Mouse (Mus musculus): ENCODE measurements at regions not wholly inside any gene's neighbourhood (a gene's known extent, or its start where the extent isn't known, plus 50 kb on each side); places are given as distances from the start of the nearest gene placed in this dataset.
"Not testable (repeated sequence)": the region's sequence is repeated elsewhere in the genome, so short reads cannot be mapped to it uniquely, and the experiment has no call there.

DNA sequence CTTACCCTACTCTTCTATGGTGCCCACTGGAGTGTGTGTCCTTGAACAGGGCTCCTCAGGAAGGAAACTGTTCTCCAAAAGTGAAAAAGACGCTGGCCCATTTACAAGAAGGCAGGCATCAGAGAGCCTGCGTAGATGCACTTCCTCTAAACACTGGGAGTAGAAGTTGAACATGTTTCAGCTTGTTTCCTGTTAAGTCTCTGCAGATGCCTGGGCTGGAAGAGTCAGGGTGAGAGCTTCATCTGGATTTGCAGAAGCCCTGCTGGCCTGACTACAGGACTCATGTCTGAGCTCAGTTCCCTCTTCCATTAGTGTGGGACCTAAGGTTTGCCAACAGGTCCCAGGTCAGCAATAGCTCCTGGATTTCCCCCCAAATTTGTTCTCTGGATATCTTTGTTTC is 54.7 kb upstream of the Nlrp1b start:
- no peak for DNase-seq

DNA sequence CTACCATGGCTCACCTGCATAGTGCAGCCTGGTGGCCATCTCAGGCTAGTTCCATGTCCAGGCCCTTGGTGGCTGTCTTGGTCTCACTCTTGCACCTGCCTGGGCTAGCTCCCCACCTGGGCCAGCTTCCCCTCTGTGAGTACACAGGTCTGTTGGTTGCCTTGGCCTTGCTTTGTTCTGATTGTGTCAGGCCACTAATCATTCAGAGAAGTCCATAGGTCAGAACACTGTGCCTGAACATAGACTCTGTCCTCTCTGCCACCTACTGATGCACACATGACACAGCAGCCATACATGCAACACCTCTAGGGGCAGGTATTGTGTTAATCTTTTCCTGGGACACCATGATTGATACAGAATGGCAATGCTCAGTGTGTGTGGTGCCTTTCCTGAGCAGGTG is 57.7 kb upstream of the Nlrp1b start:
- DNase-seq, result not testable (repeated sequence)

DNA sequence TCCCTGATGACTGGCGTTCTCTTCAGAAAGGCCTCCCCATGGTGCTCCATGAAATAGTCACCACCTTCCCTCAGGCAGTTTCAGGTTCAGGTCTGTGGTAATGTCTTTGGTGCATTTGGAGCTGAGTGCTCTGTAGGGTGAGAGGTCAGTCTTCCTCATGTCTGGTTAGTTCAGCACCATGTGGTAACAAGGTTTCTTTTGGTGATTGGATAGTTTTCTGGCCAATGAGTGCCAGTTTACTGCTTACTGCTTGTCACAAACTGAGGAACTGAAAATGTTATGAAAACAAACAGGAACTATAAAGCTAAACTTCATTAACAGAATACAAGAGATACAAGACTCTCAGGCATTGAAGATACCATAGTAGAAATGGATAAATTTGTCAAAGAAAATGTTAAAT is 59.0 kb upstream of the Nlrp1b start:
- DNase-seq, result no peak

DNA sequence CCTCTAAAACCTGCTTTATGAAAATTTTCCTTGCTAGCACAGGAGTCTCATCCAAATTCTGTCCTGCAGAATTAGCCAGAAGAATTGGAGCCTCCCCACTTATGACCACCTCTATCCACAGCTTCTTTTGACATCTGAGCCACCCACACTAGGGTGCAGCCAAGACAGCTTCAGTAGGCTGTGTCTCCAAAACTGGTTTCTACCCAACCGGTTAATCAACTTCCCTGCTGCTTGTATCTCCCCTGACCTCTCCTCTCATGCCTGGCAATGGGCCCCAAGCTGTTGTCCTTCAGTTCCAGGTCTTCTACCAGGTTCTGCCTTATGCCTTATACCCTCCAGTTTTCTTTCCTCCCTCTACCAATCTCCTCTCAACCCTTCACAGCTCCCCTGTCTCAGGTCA is 68.9 kb upstream of the Nlrp1b start:
- no peak for DNase-seq

DNA sequence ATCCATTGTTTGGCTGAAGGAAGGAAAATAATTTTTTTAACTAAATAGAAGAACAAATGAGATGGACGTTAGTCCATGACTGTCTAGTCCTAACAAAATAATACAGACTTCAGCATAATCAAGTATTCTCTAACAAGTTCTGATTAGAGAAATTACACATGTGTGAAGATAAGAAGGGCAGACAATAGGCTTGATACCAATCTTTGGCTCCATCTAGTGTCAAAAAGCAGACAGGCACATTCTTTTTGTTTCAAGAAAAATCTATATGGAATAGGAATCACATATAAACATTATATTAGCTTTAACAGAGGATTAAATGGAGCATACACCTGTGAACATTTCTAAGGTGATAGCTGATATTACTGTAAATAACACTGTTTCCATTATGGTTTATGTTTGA is 92.9 kb upstream of the Nlrp1b start:
- no peak for DNase-seq

DNA sequence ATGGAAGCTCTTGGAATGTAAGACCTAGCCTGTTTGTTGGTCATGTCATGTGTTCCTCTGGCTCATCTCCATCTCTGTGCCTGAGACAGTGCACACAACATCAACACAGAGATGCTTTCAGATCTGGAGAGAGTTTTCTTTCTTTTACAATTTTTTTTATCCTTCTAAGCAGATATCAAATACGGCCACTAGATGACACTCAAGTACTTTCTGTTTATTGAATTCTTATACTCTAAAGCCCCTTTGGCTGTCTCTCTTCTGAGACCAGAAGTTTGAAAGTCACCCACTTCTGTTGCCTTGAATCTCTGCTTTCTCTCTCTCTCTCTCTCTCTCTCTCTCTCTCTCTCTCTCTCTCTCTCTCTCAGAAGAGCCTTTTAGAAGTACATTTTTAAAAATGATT is 106.9 kb upstream of the Nlrp1b start:
- no peak for DNase-seq

DNA sequence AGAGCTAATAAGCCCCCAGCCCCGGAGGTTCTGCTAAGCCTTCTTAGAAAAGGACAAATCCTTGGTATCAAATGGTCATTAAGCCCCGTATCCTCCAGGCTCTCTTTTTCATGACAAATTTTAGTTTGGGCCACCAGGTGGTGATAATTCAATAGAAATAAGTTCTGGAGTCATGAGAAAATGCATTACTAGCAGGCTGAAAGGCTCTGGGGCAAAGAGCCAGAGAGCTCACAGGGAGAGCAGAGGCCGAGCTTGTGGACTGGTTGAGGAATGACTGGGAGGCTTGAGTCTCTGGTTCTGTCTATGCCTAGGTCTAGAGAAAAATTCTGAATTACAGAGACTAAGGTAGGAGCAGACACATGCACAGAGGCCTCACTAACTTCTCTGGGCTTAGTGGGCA is 115.5 kb upstream of the Nlrp1b start:
- no peak for DNase-seq

DNA sequence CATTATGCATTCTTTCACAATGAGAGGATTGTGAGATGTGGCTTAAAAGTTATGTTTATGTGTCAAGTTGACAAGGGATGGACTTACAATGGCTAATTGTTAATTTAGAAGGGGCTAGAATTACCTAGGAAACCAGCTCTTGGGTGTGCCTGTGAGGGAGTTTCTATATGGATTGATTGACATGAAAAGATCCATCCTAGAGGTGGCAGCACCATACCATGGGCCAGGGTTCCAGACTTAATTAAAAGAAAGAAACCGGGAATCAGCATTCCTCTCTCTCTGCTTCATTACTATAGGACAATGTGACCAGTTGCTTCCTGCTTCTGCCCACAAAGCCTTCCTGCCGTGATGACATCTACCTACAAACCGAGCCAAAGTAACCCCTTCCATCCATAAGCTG is 126.6 kb upstream of the Nlrp1b start:
- DNase-seq, result no peak

DNA sequence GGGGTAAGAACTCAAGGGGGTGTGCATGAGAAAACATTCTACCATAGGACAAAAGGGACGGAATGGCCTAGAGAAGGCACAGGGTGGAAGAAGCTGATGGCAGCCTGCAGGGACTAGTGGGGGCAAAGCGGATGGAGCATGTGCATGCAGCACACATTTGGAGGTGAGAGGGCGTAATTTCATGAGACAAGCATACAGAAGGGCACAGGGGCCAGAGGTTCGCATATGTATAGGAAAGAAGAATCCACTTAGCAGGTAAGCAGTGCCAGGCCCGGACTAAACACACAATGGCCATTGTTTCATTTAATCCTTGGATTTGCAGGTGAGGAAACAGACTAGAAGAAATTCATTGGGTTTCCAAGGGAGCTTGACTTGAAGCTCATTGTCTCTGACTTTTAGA is 130.3 kb upstream of the Nlrp1b start:
- no peak for DNase-seq

DNA sequence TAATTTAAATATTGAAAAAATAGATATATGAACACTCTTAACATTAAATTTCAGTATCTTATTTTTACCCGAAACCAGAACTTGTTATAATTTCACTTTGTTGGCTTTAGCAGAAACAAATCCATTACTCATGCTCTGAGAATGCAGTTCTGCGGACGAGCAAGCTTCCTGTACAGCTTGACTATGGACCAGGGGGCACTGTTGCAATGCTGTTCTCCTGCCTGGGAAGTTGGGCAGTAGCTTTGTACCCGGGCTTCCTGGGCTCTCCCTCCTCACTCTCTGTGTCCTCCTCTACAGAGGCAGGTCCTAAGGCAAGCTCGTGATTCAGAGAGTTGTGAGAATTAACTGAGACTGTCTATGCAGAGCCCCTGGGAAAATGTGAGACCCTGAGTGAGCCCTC is 141.3 kb upstream of the Nlrp1b start:
- peak in 1 of 2 experiments; percentile 4 for DNase-seq

DNA sequence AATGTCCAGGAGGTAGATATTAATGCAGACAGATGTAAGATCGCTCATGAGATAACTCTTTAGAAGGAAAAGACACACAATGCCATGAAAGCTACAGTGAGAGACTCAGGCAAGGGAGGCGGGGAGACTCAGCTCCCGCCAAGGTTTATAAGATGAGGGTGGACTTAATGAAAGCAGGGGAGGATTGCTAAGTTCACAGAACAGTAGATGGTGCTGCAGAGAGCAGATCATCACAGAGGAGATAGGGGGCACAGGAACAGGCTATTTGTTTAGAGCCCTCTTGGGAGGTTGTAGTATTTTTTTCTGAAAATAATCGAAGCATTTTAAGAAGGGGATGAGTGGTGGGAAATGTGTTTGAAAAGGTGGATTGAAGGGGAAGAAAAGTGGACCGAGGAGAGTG is 144.6 kb upstream of the Nlrp1b start:
- no peak for DNase-seq

DNA sequence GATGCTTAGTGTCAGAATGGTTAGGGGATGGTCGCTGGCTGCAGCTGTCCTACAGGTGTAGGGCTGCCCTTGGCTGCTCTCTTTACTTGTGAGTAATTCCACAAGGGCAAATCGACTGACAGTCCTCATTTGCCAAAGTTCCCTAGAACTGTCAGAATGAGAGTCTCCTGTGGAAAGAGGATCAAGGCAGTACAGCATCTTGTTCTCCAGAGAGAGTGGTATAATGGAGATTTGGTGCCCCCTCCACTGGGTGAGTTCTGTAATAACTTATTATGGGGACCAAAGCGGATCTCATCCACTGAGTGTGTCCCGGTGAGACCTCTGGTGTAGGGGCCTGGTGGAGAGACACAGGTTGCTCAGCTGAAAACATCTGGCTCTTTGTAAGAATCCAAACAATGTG is 157.9 kb upstream of the Nlrp1b start:
- no peak for DNase-seq

DNA sequence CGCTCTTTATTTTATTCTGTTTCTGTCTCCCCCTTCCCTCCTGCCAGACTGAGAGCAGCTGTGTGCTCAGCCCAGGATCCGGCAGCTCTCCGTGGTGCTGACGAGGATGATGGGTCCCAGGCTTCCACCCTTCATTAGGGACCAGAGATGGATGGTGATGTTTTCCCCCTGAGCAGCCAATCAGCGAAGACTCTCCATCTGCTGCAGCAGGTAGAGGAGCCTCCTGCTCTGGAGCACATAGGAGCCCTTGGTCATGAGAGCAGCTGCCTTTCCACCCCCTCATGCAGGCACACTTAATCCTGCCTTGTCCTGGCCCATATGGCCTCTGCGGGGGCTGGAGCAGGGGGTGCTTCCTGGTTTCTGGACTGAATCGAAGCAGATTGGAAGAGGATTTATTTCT is 159.1 kb upstream of the Nlrp1b start:
- peak in 1 of 2 experiments; percentile 6 for DNase-seq

DNA sequence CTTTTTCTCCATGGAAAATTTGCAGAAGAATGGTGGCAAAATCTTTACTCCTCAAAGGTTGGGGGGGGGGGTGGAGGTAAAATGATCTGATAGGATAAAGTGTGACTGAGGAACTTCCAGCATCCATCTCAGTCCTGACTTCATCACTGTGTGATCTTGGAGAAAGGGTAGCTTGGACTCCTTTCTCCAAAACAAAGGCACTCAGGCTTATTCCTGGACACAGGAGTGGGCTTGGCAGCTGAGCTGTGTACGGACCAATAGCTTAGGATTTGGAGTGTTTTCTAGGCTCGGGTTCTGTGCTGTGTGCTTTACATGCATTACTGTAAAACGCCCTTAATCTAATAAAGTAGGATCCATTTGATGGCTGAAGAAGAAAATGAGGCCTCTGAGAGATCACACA is 159.6 kb upstream of the Nlrp1b start:
- no peak for DNase-seq

DNA sequence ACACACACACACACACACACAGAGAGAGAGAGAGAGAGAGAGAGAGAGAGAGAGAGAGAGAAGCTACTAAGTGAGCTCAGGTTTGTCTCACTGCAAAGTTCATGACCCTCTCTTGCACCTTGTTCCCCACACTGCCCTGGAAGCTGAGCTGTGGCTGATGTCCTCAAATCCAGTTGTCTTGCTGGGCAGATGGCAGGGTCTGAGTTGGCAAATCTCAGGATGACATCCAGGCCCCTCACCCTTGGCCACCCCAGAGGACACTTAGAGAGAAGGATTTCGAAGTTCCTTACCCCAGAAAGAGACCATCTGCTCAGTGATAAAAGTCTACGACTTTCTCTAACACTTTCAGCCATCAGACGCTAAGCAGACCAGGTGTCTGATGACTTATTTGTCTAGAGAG is 160.1 kb upstream of the Nlrp1b start:
- no peak for DNase-seq

DNA sequence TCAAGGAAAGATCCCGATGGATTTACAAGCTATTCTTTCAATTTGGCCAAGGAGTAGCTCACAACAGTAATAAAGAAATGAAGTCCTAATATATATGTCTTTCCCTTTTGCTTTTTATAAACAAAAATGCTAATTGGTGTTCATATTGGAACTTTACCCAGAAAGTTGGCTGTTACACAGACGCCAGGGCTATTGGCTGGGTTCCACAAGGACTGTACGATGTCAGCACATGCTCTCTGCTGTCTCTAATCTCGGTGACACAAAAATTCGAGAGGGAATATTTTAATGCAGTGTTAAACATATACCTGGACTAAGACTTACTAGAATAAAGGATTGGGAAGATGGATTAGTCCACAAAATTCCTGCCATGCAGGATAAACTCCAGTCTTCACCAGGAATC is 162.9 kb upstream of the Nlrp1b start:
- DNase-seq, result no peak

DNA sequence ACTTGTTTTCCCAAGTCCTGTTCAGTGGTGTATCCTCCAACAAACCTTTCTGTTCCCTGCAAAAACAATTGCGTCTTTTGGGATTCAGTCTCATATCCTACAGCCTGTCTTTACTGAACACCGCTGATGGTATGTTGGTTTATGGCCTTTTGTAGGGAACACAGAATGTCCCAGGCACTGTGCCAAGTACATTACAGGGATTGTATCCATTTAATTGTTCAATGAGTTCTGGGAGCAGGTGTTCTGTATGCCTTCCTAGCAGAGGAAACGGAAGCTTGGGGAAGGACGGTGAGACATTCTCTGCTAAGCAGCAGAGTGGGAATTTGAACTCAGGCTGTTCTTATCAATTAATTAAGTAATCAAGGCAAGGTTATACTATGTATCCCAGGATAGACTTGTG is 164.5 kb upstream of the Nlrp1b start:
- no peak for DNase-seq

DNA sequence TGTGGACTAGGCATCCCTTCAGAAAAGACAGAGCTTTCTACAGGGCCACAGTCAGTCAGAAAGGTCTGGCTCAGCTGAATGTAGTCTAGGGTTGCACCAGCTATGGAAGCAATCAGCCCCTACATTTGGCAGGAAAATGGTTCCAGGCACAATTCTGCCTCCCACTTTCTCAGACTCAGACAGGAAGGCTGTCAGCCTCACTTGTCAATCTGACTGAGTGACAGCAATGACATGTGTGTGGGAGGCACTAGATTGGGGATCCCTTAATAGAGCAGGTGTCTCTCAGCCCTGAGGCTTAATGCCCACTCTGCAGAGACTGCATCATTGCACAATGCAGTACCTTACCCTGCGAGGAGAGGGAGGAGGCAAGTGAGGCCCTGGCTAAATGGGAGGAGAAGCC is 165.1 kb upstream of the Nlrp1b start:
- no peak for DNase-seq

DNA sequence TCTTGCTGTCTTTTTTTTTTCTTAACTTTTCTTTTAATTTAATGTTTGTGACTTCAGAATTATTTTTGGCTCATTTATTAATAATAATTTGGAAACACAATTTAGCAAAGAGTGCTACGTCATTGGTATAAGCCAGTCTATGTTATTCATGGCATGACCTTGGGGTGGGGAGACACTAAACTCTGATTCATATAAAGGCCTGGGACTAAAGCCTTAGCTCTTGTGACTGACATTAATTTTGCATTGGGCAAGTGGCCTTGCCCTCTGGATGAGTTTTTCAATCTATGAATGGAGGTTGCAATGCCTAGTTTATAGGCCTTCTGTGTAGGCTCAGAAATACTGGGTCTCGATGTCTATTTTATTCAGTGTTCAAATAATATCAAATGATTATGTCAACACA is 169.8 kb upstream of the Nlrp1b start:
- no peak for DNase-seq

DNA sequence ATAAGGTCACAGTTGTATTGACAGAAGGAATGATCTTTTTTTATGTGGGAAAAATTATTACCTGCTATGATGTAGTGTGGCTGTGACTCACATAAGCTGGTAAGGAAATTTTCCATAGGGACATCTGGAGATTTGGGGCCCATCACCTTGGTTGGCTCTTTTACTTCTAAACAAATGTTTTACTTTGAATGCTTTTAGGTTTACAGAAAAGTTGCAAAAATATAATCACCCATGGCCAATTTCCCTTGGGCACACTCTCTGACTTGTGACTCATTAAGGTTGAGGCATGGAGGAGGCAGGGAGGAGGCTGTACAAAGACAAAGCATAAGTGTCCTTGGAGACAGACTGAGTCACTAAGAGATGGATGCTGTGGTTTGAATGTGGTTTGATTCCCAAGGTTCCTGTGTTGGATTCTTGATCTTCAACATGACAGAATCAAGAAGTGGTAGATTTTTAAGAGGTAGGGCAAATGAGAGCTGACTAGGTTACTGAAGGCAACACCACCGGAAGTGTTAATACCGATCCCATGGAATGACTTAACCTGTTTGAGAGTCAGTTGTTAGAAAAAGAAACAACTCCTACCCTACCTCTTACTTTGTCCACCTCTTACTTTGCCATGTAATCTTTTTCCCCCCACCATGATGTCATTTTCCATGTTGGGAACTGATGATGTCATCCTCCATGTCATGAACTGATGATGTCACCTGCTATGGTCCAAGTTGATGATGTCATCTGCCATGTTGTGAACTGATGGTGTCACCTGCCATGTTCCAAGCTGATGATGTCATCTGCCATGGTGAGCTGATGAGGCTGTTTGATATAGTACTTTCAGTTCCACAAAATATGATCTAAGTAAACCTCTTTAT is 171.1 kb upstream of the Nlrp1b start:
- DNase-seq, result no peak

DNA sequence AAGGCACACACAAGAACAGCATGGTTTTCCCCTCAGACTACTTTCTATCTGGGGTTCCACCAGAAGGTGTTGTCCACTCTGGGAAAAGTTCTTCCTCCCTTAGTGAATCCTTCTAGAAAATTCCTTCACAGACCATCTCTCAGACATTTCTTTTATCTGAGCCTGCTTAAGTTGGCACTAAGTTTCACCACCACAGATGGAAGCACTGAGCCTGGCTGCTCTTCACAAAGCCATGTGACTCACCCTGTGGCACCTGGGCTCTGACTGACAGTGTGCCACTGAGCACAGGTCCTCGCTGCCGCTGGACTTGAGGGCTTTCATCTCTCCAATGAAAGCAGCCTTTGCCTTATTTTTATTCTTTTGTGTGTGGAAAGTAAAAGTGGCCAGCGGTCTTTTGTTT is 173.8 kb upstream of the Nlrp1b start:
- DNase-seq, result no peak

DNA sequence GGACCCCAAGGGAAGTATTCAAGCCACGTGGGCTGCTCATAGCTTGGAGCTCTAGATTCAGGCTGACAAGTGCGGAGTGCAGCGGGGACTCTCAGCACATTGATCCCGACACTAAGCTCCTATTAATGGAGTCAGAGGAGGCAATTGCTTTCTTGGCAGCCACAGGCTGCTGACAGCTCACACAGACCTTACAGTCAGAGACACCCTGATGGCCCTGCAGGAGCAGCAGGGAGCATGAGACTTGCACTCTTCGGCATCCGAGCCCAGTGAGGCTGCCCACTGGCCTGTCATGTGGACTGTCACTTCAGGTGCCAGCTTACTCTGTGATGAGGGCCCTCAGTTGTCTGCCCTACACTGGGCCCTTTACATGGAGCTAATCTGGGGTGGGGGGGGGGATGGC is 176.5 kb upstream of the Nlrp1b start:
- no peak for DNase-seq

DNA sequence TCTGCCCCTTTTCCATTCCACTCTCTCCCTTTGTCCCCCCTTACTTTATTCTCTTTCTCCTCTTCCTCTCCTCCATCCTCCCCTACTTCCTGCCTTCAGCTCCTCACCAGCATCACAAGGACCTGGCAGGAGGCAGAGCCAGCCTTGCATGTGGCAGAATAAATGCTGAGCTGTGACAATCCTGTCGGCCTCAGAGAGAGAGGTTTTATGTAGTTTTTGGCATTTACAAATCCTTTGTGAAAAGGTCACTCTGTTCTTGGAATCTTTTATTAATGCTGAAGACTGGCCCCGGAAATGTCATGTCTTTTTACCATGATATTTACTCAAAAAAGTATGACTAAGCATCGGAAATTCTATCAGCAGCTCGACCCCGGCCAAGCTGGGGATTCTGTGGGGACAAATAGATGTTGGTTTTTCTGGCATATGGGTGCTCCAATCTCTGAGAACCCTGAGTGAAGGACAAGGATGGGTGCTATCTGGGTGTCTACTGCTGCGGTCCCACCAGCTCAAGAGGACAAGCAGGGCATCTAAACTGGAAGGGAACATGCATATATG is 178.8 kb upstream of the Nlrp1b start:
- DNase-seq, result no peak

DNA sequence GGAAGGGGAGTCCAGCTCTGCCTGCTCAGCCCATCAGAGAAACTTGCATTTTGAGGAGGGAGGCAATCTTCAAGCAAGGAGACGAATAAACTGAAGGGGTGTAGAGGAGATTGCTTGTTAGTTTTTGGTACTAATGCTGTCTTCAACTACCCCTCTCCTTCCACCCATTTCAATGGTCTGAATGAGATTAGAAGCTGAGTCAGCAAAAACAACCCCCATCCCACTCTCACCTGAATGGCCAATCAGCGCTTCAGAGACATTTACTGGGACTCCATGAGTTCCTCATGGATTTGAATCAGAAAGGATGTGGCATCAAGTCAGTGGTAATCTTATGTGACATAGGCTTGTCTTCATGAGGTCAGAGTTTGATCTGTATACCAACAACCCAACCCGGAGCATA is 180.0 kb upstream of the Nlrp1b start:
- DNase-seq, result no peak

DNA sequence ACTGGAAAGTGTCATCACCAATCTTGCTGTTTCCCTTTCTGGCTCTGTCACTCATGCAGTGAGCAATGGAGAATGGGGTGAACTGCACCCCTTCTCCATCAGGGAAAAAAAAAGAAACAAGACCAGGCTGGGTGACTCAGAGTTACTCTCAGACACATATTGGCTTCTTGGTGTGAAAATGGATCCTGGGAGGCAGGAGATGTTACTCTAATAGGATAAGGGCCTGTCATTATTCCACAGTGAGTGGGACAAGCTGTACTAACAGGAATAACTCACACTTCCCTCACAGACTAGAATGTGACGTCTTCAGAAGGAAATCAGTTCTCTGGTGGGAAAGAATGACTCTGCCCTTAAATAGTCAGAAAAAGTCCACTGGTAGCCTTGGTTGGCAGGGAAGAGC is 181.4 kb upstream of the Nlrp1b start:
- no peak for DNase-seq

Measured in lung, postnatal 4 days (tissue).